Mouse (Mus musculus) MEL (cell line): ENCODE measurements around the gene Atp10b. TPM values are rescaled to one million over a fixed set of nuclear protein-coding genes. Genes with fewer than 3 reads are reported as not detected.

ENCODE experiments used
- DNase-seq: peaks from one replicate; pipeline ENCODE4 v3.0.0; 2011; ENCODE audit warnings: low read depth, low spot score
- H3K27ac ChIP-seq: 2 replicates; pipeline ENCODE4 v1.5.1; 2012; ENCODE audit warnings: low read depth, mild to moderate bottlenecking, control low read depth, low read length, moderate library complexity; ENCODE audit not compliant: control insufficient read depth
- H3K27me3 ChIP-seq, 2 experiments: fragments of 150-350 bp in 1 of 2; sonication (generic) in 1 of 2; 2 replicates each; pipeline ENCODE4 v1.6.1; 2012; ENCODE audit warnings: low read length in 2 of 2, mild to moderate bottlenecking in 2 of 2, improper control_type of control experiment in 1 of 2, moderate library complexity in 1 of 2; ENCODE audit not compliant: insufficient read depth in 2 of 2, control insufficient read depth in 1 of 2
- H3K36me3 ChIP-seq, 2 experiments: 2 replicates each; pipeline ENCODE4 v1.6.1; 2012 to 2014; ENCODE audit warnings: low read length in 2 of 2, improper control_type of control experiment in 1 of 2, inconsistent platforms in 1 of 2, mild to moderate bottlenecking in 1 of 2; ENCODE audit not compliant: insufficient read depth in 2 of 2, control insufficient read depth in 1 of 2
- H3K4me1 ChIP-seq, 2 experiments: fragments of 150-350 bp in 1 of 2; sonication (generic) in 1 of 2; 2 replicates each; pipeline ENCODE4 v1.6.1; 2012; ENCODE audit warnings: low read length in 2 of 2, improper control_type of control experiment in 1 of 2, mild to moderate bottlenecking in 1 of 2; ENCODE audit not compliant: insufficient read depth in 2 of 2, control insufficient read depth in 1 of 2
- H3K4me3 ChIP-seq, 2 experiments: fragments of 150-350 bp in 1 of 2; sonication (generic) in 1 of 2; 2 replicates each; pipeline ENCODE4 v1.5.1; 2012; ENCODE audit warnings: low read depth in 2 of 2, low read length in 2 of 2, mild to moderate bottlenecking in 2 of 2, moderate library complexity in 2 of 2, control low read depth in 1 of 2, improper control_type of control experiment in 1 of 2; ENCODE audit not compliant: control insufficient read depth in 1 of 2, insufficient read depth in 1 of 2
- H3K79me2 ChIP-seq: 2 replicates; pipeline ENCODE4 v1.6.1; 2012; ENCODE audit warnings: mild to moderate bottlenecking, low read length, moderate library complexity; ENCODE audit not compliant: control insufficient read depth, poor library complexity, insufficient read depth
- H3K9ac ChIP-seq: 2 replicates; pipeline ENCODE4 v1.6.1; 2012; ENCODE audit warnings: low read depth, mild to moderate bottlenecking, control low read depth, low read length, moderate library complexity; ENCODE audit not compliant: control insufficient read depth, poor library complexity, severe bottlenecking
- H3K9me3 ChIP-seq: fragments of 150-350 bp; sonication (generic); replicated peaks from 2 replicates; pipeline ENCODE4 v1.6.1; 2012; ENCODE audit warnings: mild to moderate bottlenecking, low read length, improper control_type of control experiment, moderate library complexity; ENCODE audit not compliant: insufficient read depth
- CHD1 ChIP-seq: IDR thresholded peaks from 2 replicates; pipeline ENCODE4 v1.6.1; 2012; ENCODE audit warnings: low read depth, mild to moderate bottlenecking, inconsistent platforms, low read length, improper control_type of control experiment
- CHD2 ChIP-seq: IDR thresholded peaks from 2 replicates; pipeline ENCODE4 v1.6.1; 2011; ENCODE audit warnings: low read length, improper control_type of control experiment
- E2F4 ChIP-seq: IDR thresholded peaks from 2 replicates; pipeline ENCODE4 v1.6.1; 2011; ENCODE audit warnings: low read depth, low read length, improper control_type of control experiment, borderline replicate concordance
- MAFK ChIP-seq: IDR thresholded peaks from 2 replicates; pipeline ENCODE4 v1.6.1; 2011; ENCODE audit warnings: low read depth, mild to moderate bottlenecking, low read length, improper control_type of control experiment, borderline replicate concordance
- MAX ChIP-seq: IDR thresholded peaks from 2 replicates; pipeline ENCODE4 v1.6.1; 2011; ENCODE audit warnings: low read length, improper control_type of control experiment
- MAZ ChIP-seq: IDR thresholded peaks from 2 replicates; pipeline ENCODE4 v1.6.1; 2012; ENCODE audit warnings: low read depth, mild to moderate bottlenecking, inconsistent platforms, low read length, improper control_type of control experiment
- MEF2A ChIP-seq: IDR thresholded peaks from 2 replicates; pipeline ENCODE4 v1.6.1; 2014; ENCODE audit warnings: low read depth, mild to moderate bottlenecking, inconsistent platforms, low read length, improper control_type of control experiment; ENCODE audit not compliant: poor library complexity, insufficient replicate concordance, severe bottlenecking; ENCODE audit errors: extremely low read depth
- MYB ChIP-seq: IDR thresholded peaks from 2 replicates; pipeline ENCODE4 v1.6.1; 2011; ENCODE audit warnings: mild to moderate bottlenecking, low read depth, low read length, improper control_type of control experiment
- MYC ChIP-seq: IDR thresholded peaks from 2 replicates; pipeline ENCODE4 v1.6.1; 2011; ENCODE audit warnings: low read depth, mild to moderate bottlenecking, low read length, improper control_type of control experiment, moderate library complexity
- NELFE ChIP-seq: IDR thresholded peaks from 2 replicates; pipeline ENCODE4 v1.6.1; 2011; ENCODE audit warnings: low read depth, low read length, improper control_type of control experiment
- NRF1 ChIP-seq: IDR thresholded peaks from 2 replicates; pipeline ENCODE4 v1.6.1; 2014; ENCODE audit warnings: low read depth, mild to moderate bottlenecking, inconsistent platforms, low read length, improper control_type of control experiment, moderate library complexity; ENCODE audit not compliant: poor library complexity, insufficient read depth, severe bottlenecking
- POLR2A ChIP-seq, 2 experiments: IDR thresholded peaks; 2 replicates each; pipeline ENCODE4 v1.6.1; 2011 to 2012; ENCODE audit warnings: low read length in 2 of 2, mild to moderate bottlenecking in 2 of 2, control low read depth in 1 of 2, improper control_type of control experiment in 1 of 2, low read depth in 1 of 2, moderate library complexity in 1 of 2; ENCODE audit not compliant: control insufficient read depth in 1 of 2, insufficient read depth in 1 of 2, poor library complexity in 1 of 2
- POLR2AphosphoS2 ChIP-seq: IDR thresholded peaks from 2 replicates; pipeline ENCODE4 v1.6.1; 2011; ENCODE audit warnings: low read length, improper control_type of control experiment
- SMC3 ChIP-seq: IDR thresholded peaks from 2 replicates; pipeline ENCODE4 v1.6.1; 2011; ENCODE audit warnings: low read depth, low read length, improper control_type of control experiment
- TBP ChIP-seq: IDR thresholded peaks from 2 replicates; pipeline ENCODE4 v1.8.0; 2011; ENCODE audit warnings: low read depth, low read length, improper control_type of control experiment
- UBTF ChIP-seq: IDR thresholded peaks from 2 replicates; pipeline ENCODE4 v1.6.1; 2012; ENCODE audit warnings: low read depth, mild to moderate bottlenecking, inconsistent platforms, low read length, improper control_type of control experiment, moderate library complexity, borderline replicate concordance; ENCODE audit not compliant: insufficient read depth
- USF1 ChIP-seq: IDR thresholded peaks from 2 replicates; pipeline ENCODE4 v1.6.1; 2014; ENCODE audit warnings: low read depth, mild to moderate bottlenecking, inconsistent platforms, low read length, improper control_type of control experiment, moderate library complexity
- ZC3H11A ChIP-seq: IDR thresholded peaks from 2 replicates; pipeline ENCODE4 v1.6.1; 2012; ENCODE audit warnings: low read depth, mild to moderate bottlenecking, inconsistent platforms, low read length, improper control_type of control experiment
- ZKSCAN1 ChIP-seq: IDR thresholded peaks from 2 replicates; pipeline ENCODE4 v1.6.1; 2012; ENCODE audit warnings: low read depth, mild to moderate bottlenecking, inconsistent platforms, low read length, improper control_type of control experiment, moderate library complexity
- ZMIZ1 ChIP-seq: IDR thresholded peaks from 2 replicates; pipeline ENCODE4 v1.6.1; 2012; ENCODE audit warnings: low read depth, mild to moderate bottlenecking, inconsistent platforms, low read length, improper control_type of control experiment, moderate library complexity
- polyA plus RNA-seq, 2 experiments: library from polyadenylated mRNA; stranded (reverse) in 1 of 2; unstranded in 1 of 2; fragments of >175 nt in 1 of 2; fragments of >200 nt in 1 of 2; gene quantifications; 2 replicates each; pipeline versions ENCODE4 v1.2.1 to v1.2.4; 2012; ENCODE audit warnings: low replicate concordance in 2 of 2, low read depth in 1 of 2; ENCODE audit not compliant: insufficient read length in 2 of 2, insufficient read depth in 1 of 2, missing spikeins in 1 of 2
- total RNA-seq: library from RNA; depleted of rRNA; stranded (reverse); fragments of 300-350 nt; gene quantifications from 2 replicates; pipeline ENCODE4 v1.2.3, GENCODE M21; 2012

Atp10b gene
- total and polyA plus RNA-seq, 3 experiments, result not detected

- no peak for TF ChIP-seq MAZ
- no peak for TF ChIP-seq ZMIZ1
- TF ChIP-seq NRF1, result no peak
- TF ChIP-seq UBTF, result no peak
- TF ChIP-seq USF1, result no peak
- TF ChIP-seq NELFE, result no peak
- no peak for TF ChIP-seq TBP
- no peak for TF ChIP-seq MYC
- no peak for TF ChIP-seq MYB
- no peak for TF ChIP-seq ZC3H11A
- no peak for TF ChIP-seq MAX
- no peak for TF ChIP-seq E2F4
- TF ChIP-seq POLR2A (IDR thresholded peaks at IDR 0.05; ENCODE audit: control insufficient read depth in 1 of 2, insufficient read depth in 1 of 2, low read depth in 1 of 2, low read length in 2 of 2, poor library complexity in 1 of 2), result no peak
- TF ChIP-seq, all 39 proteins: peak for 0
- no peaks in the 10 kb centered on the region for H3K4me1 ChIP-seq
Measured at GRCm38 (mm10) chr11:43217021-43217420, 67.3 kb downstream of the Atp10b start.

GRCm38 (mm10) chr11:43230231-43230630 is 80.6 kb downstream of the Atp10b start:
- H3K79me2 ChIP-seq, result no peaks in the 10 kb centered on the region
- no peak for TF ChIP-seq CHD1
- no peak for TF ChIP-seq NELFE
- no peak for TF ChIP-seq SMC3
- TF ChIP-seq MYC, result no peak
- no peak for TF ChIP-seq MAFK
- no peak for TF ChIP-seq POLR2AphosphoS2
- TF ChIP-seq UBTF, result no peak
- TF ChIP-seq ZKSCAN1, result no peak
- no peak for TF ChIP-seq CHD2
- no peak for TF ChIP-seq MEF2A
- no peak overlapping the region for H3K9ac ChIP-seq
- no peak overlapping the region for H3K4me3 ChIP-seq
- H3K4me1 ChIP-seq, result no peaks in the 10 kb centered on the region
- no peak for DNase-seq
- H3K36me3 ChIP-seq, result no peaks in the 10 kb centered on the region
- no peaks in the 10 kb centered on the region; the same call in 1 of the 2 replicates for H3K9me3 ChIP-seq
- H3K27ac ChIP-seq, result no peak overlapping the region
- H3K27me3 ChIP-seq, result no peaks in the 10 kb centered on the region

More at GRCm38 (mm10) chr11:43217021-43217420, 67.3 kb downstream of the Atp10b start:
- H3K27me3 ChIP-seq, result no peaks in the 10 kb centered on the region
- H3K4me3 ChIP-seq, result no peak overlapping the region
- H3K9ac ChIP-seq, result no peak overlapping the region
- no peaks in the 10 kb centered on the region for H3K79me2 ChIP-seq
- H3K36me3 ChIP-seq, result no peaks in the 10 kb centered on the region
- no peaks in the 10 kb centered on the region for H3K9me3 ChIP-seq
- peak; percentile 34 for DNase-seq
- H3K27ac ChIP-seq, result no peak overlapping the region
